Mouse (Mus musculus) intestine, postnatal 0 days (tissue): Measurements from ENCODE around the gene E430018J23Rik. TPM values are rescaled to one million over a fixed set of nuclear protein-coding genes. Genes with fewer than 3 reads are reported as not detected.
A peak's percentile ranks its signal among the peaks of the same experiment; 100 is the strongest.
"Not testable (repeated sequence)": the region's sequence is repeated elsewhere in the genome, so short reads cannot be mapped to it uniquely, and the experiment has no call there.

Source experiments
- ATAC-seq: fragments of 200-750 bp; cut with Nextera tagmentation; 2 replicates; pipeline ENCODE4 v1.8.0; 2017; ENCODE audit warnings: mild to moderate bottlenecking, moderate TSS enrichment, moderate library complexity
- H3K27ac ChIP-seq: fragments of 300-500 bp; sonication (generic); 2 replicates; pipeline ENCODE4 v1.5.1; 2014; ENCODE audit warnings: mild to moderate bottlenecking, low read depth, low read length, moderate library complexity
- H3K27me3 ChIP-seq: fragments of 300-500 bp; sonication (generic); replicated peaks from 2 replicates; pipeline ENCODE4 v1.6.1; 2014; ENCODE audit warnings: low read length, mixed read lengths; ENCODE audit not compliant: control insufficient read depth, insufficient read depth
- H3K36me3 ChIP-seq: fragments of 300-500 bp; sonication (generic); 2 replicates; pipeline ENCODE4 v1.6.1; 2014; ENCODE audit warnings: mild to moderate bottlenecking, moderate library complexity; ENCODE audit not compliant: control insufficient read depth, insufficient read depth
- H3K4me1 ChIP-seq: fragments of 300-500 bp; sonication (generic); replicated peaks from 2 replicates; pipeline ENCODE4 v1.6.1; 2014; ENCODE audit warnings: antibody characterized with exemption, low read length, mixed read lengths; ENCODE audit not compliant: control insufficient read depth, insufficient read depth
- H3K4me2 ChIP-seq: fragments of 300-500 bp; sonication (generic); replicated peaks from 2 replicates; pipeline ENCODE4 v1.6.1; 2014; ENCODE audit warnings: low read depth, mild to moderate bottlenecking, moderate library complexity
- H3K4me3 ChIP-seq: fragments of 300-500 bp; sonication (generic); 2 replicates; pipeline ENCODE4 v1.5.1; 2014; ENCODE audit warnings: low read depth, low read length
- H3K9ac ChIP-seq: fragments of 300-500 bp; sonication (generic); 2 replicates; pipeline ENCODE4 v1.6.1; 2014; ENCODE audit warnings: mild to moderate bottlenecking, low read depth, low read length
- H3K9me3 ChIP-seq: fragments of 300-500 bp; sonication (generic); 2 replicates; pipeline ENCODE4 v1.6.1; 2016; ENCODE audit warnings: mixed run types; ENCODE audit not compliant: control insufficient read depth
- CTCF ChIP-seq: sonication (generic); IDR thresholded peaks from 2 replicates; pipeline ENCODE4 v1.5.1; 2016; ENCODE audit warnings: low read depth, mild to moderate bottlenecking, control low read depth, antibody characterized with exemption, moderate library complexity
- WGBS: fragments of 180-500 bp; shearing (Covaris S2); extraction: QIAGEN DNeasy Blood & Tissue Kit; methylation state at CpG from one replicate; pipeline ENCODE4 v1.1.7; 2014; 5-methylcytosine and 5-hydroxymethylcytosine counted together
- polyA plus RNA-seq: library from polyadenylated mRNA; unstranded; fragments of >200 nt; fragmentation: Nextera tagmentation; extraction: Ambion mirVana; gene quantifications from 2 replicates; pipeline ENCODE4 v1.2.1, GENCODE M21; 2015

The E430018J23Rik gene
- polyA plus RNA-seq, 1 experiment from 2014 or later = 6.8 TPM

- Histone ChIP-seq H3K27ac (peak within 1 kb of the TSS; percentile 99), H3K9ac (peak within 1 kb of the TSS; percentile 85), H3K27me3 (no peaks in the 10 kb centered on the region), H3K4me2 (peak within 1 kb of the TSS; percentile 84), H3K4me3 (peak within 1 kb of the TSS; percentile 75), H3K4me1 (peaks cover 2% of the 10 kb centered on the region; the same call in 1 of the 2 replicates), H3K9me3 (no peaks in the 10 kb centered on the region), H3K36me3 (peaks cover 8% of the 10 kb centered on the region; the same call in 1 of the 2 replicates)
- peak; percentile 86 for ATAC-seq
- WGBS = under 1% methylated on average over 73 of the region's 76 CpGs
- TF ChIP-seq CTCF = no peak
These were observed 47.7 kb downstream of the E430018J23Rik start, which contains the start of gene Zfp768 for GRCm38 (mm10) chr7:127345512-127346325. Gene Zfp768 (minus strand): TSS chr7:127345589.

GRCm38 (mm10) chr7:127345092-127345491, 48.3 kb downstream of the E430018J23Rik start:
- Histone ChIP-seq H3K4me3 (peak overlapping the region; percentile 75), H3K9me3 (no peaks in the 10 kb centered on the region), H3K9ac (peak overlapping the region; percentile 85), H3K27ac (peak overlapping the region; percentile 99), H3K4me2 (peak overlapping the region; percentile 84), H3K36me3 (peaks cover 8% of the 10 kb centered on the region; the same call in 1 of the 2 replicates), H3K27me3 (no peaks in the 10 kb centered on the region), H3K4me1 (peaks cover 2% of the 10 kb centered on the region; the same call in 1 of the 2 replicates)
- WGBS = under 1% methylated on average over 41 of the region's 42 CpGs
- ATAC-seq = peak; percentile 41
- no peak for TF ChIP-seq CTCF

- H3K9ac ChIP-seq = peak overlapping the region; percentile 85
- H3K4me2 ChIP-seq = peak overlapping the region; percentile 84
- no peak for TF ChIP-seq CTCF
- H3K9me3 ChIP-seq = no peaks in the 10 kb centered on the region
- H3K27ac ChIP-seq = no peak overlapping the region
- H3K27me3 ChIP-seq = no peaks in the 10 kb centered on the region
- peaks cover 2% of the 10 kb centered on the region; the same call in 1 of the 2 replicates for H3K4me1 ChIP-seq
- peak overlapping the region; percentile 75 for H3K4me3 ChIP-seq
- ATAC-seq = no peak
- WGBS = 86% methylated on average over 8 of the region's 8 CpGs
- H3K36me3 ChIP-seq = peaks cover 8% of the 10 kb centered on the region; the same call in 1 of the 2 replicates
These were observed 49.1 kb downstream of the E430018J23Rik start for GRCm38 (mm10) chr7:127344371-127344770.

GRCm38 (mm10) chr7:127343351-127344019, 49.9 kb downstream of the E430018J23Rik start:
- TF ChIP-seq CTCF = no peak
- H3K27ac ChIP-seq = peak overlapping the region; percentile 46; the same call in 1 of the 2 replicates
- no peak overlapping the region for H3K9ac ChIP-seq
- no peaks in the 10 kb centered on the region for H3K9me3 ChIP-seq
- WGBS = 84% methylated on average over 38 of the region's 38 CpGs
- peaks cover 8% of the 10 kb centered on the region; the same call in 1 of the 2 replicates for H3K36me3 ChIP-seq
- peaks cover 2% of the 10 kb centered on the region; the same call in 1 of the 2 replicates for H3K4me1 ChIP-seq
- ATAC-seq = no peak
- H3K27me3 ChIP-seq = no peaks in the 10 kb centered on the region
- H3K4me3 ChIP-seq = no peak overlapping the region
- H3K4me2 ChIP-seq = peak overlapping the region; percentile 30

- no peaks in the 10 kb centered on the region for H3K27me3 ChIP-seq
- WGBS = 90% methylated on average over 7 of the region's 7 CpGs
- no peak overlapping the region for H3K4me3 ChIP-seq
- no peak for TF ChIP-seq CTCF
- no peaks in the 10 kb centered on the region for H3K9me3 ChIP-seq
- peaks cover 8% of the 10 kb centered on the region; the same call in 1 of the 2 replicates for H3K36me3 ChIP-seq
- H3K27ac ChIP-seq = peak overlapping the region; percentile 46; the same call in 1 of the 2 replicates
- peaks cover 2% of the 10 kb centered on the region; the same call in 1 of the 2 replicates for H3K4me1 ChIP-seq
- H3K9ac ChIP-seq = no peak overlapping the region
- no peak for ATAC-seq
- peak overlapping the region; percentile 30 for H3K4me2 ChIP-seq
These were observed 50.5 kb downstream of the E430018J23Rik start for GRCm38 (mm10) chr7:127342888-127343287.

- TF ChIP-seq CTCF = peak; percentile 63
- no peak overlapping the region for H3K4me2 ChIP-seq
- peaks cover 8% of the 10 kb centered on the region; the same call in 1 of the 2 replicates for H3K36me3 ChIP-seq
- no peak overlapping the region for H3K9ac ChIP-seq
- H3K27me3 ChIP-seq = no peaks in the 10 kb centered on the region
- H3K9me3 ChIP-seq = no peaks in the 10 kb centered on the region
- peaks cover 2% of the 10 kb centered on the region; the same call in 1 of the 2 replicates for H3K4me1 ChIP-seq
- 37% methylated on average over 4 of the region's 4 CpGs for WGBS
- ATAC-seq = no peak
- peak overlapping the region; percentile 46; the same call in 1 of the 2 replicates for H3K27ac ChIP-seq
- H3K4me3 ChIP-seq = no peak overlapping the region
These were observed 51.1 kb downstream of the E430018J23Rik start for GRCm38 (mm10) chr7:127342332-127342731.

GRCm38 (mm10) chr7:127341861-127342260, 51.6 kb downstream of the E430018J23Rik start:
- not testable (repeated sequence) for H3K4me3 ChIP-seq, H3K36me3 ChIP-seq, H3K4me1 ChIP-seq, ATAC-seq, H3K27ac ChIP-seq, H3K9me3 ChIP-seq, H3K9ac ChIP-seq, H3K4me2 ChIP-seq, H3K27me3 ChIP-seq
- WGBS = 92% methylated on average over 6 of the region's 6 CpGs
